Mouse (Mus musculus): ENCODE measurements around the gene Macf1. TPM values are rescaled to one million over a fixed set of nuclear protein-coding genes. Genes with fewer than 3 reads are reported as not detected.
"Not testable (repeated sequence)": the region's sequence is repeated elsewhere in the genome, so short reads cannot be mapped to it uniquely, and the experiment has no call there.

Gene Macf1
- total RNA-seq, 2 experiments from 2014 or later: 271 to 291 TPM

DNA sequence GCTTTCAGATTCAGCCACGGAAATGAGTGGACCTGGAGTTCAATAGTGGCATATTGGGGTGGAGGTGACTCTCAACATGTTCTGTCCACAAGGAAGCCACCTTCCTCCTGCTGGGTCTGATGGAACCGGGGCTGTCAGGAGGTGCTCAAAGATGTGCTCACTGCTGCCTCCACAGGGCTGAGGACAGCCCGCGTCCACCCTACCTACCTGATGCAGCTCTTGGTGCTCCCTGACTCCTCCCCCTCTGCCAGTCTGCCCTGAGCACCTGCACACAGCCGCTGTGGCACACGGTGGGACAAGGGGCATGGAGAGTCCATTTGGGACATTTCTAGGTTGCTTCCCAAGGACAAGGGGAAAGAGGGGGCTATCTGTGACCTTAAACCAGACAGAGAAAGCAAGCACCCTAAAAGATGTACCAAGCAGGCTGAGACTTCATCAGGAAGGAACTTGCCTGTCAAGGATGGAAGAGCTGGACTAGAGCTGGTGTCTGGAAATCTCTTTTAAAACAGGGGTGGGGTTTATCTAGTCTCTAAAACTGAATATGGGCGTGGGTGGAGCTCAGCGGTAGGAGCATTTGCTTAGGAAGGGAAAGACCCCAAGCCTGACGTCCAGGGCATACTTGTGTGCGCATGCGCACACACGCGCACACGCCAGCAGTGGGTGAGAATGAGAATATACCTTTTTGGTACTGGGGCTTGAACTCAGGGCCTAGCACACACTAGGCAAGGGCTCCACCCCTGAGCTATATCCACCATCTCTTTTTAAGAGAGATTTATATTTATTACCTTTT lies 348.2 kb downstream of the Macf1 start:
- no peak for DNase-seq
- intact Hi-C loops (cut with DNase I): no loop called here

DNA sequence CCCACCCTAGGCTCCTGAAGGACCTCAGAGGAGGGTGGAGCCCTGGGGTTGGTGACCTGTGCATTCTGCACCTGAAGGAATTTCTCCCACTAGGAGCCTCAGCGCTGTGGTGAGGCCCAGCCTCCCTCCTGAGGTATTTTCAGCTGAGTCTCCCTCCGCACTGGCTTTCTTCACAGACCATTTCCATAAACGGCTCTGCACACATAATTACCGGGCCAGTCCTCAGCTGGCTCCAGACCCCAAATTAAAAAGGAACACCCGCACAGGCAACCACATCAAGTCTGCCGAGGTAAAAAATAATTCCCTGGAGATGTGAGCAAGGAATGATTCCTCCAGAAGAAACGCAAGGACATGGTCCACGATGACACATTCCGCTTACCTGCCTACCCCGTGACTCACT lies 348.9 kb downstream of the Macf1 start:
- intact Hi-C loops (cut with DNase I); DNase-seq: not testable (repeated sequence)

DNA sequence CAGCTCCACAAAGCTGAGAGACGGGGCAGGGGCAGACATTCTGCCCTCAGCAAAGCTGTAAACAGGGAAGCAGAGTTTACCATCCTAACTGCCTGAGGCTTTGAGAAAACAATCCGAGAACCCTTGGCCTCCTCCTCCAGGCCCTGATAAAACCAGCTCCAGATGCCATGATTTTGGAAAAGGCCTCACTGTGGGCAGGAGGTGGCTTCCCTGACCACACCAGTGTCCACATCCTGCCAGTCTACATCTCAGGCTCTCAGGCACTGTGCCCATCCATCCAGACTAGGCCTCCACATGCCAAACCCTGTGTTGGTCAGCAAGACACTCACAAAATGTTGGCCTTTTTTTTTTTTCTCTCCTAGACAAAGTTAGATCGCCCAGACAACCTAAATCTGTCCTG lies 350.0 kb downstream of the Macf1 start:
- intact Hi-C loops (cut with DNase I): no loop called here
- no peak for DNase-seq

DNA sequence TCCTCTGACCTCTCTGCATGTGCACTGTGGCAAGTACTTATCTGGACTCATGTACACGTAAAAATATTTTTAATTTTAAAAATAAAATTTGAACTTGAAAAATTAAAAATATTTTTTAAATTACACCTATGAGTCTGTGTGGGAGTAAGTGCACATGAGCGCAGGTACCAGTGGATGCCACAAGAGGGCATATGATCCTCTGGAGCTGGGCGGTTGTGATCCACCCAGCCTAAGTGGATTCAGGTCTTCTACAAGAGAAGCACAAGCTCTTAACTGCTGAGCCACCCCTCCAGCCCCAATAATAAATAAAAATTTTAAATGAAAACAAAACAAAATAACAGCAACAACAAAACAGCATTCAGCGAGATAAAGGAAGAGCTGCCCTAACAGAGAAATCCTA lies 351.0 kb downstream of the Macf1 start:
- intact Hi-C loops (cut with DNase I): no loop called here
- no peak for DNase-seq

DNA sequence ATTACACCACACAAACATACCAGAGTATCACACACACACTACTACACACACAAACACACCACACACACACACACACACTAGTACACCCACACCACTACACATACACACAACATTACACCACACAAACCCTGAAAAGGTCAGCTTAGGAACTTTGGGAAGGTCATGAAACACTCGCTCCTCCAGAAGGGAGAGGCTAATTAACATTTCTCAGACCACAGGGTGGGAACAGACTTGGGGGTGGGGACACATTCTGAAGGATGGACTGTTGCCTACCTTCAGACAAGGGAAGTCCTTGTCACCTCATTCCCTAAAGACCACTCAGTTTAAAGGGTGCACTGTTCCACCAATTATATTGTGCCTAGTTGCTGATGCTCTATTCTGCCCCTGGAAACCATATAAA lies 352.2 kb downstream of the Macf1 start:
- DNase-seq; intact Hi-C loops (cut with DNase I): not testable (repeated sequence)

DNA sequence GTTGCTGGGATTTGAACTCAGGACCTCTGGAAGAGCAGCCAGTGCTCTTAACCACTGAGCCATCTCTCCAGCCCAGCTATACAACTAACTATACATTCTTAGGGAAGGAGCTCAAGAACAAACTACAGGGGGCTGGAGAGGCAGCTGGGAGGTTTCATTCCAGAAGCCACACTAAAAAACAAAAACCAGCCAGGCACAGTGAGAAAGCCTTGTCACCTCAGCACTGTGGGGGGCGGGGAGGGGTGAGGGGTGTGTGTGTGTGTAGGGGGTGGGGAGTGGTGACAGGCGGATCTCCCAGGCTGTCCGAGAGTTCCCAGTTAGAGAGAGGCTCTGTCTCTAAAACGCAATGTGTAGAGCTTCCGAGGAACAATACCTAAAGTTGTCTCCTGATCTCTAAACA lies 352.8 kb downstream of the Macf1 start:
- DNase-seq: no peak
- intact Hi-C loops (cut with DNase I): no loop called here

DNA sequence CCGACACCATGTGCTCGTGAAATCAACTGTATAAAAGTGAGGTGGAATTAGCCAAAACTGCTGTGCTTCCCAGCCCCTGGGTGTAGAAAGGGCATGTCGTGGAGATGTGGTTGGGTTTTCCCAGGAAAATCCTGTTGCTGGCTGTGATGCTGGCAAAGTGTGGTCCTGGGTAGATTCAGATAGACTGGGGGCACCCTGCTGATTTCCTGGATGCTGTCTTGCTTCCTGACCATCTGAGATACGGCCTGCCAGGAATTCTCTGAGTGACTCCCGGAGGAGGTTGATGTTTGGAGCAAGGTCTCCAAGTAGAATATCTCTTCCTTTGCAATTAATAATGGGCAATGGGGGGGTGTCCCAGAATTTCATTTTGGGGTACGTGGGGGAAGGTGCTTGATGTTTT lies 355.2 kb downstream of the Macf1 start:
- DNase-seq: no peak
- intact Hi-C loops (cut with DNase I): no loop called here

DNA sequence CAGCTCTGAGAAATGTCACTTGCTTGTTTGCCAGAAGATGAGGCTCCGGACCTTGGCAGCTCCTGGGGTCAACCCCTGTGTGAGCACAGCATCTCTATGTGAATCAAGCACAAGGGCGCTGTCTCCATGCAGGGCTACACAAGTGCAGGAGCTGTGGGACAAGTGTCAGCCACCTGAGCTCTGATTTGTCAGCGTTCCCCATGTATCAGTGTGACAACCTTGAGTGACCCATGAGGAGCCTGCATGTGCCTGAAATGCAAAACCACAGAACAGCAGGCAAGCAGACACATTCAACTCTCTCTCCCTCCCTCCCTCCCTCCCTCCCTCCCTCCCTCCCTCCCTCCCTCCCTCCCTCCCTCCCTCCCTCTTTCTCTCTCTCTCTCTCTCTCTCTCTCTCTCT lies 356.5 kb downstream of the Macf1 start:
- intact Hi-C loops (cut with DNase I): no loop called here
- no peak for DNase-seq

DNA sequence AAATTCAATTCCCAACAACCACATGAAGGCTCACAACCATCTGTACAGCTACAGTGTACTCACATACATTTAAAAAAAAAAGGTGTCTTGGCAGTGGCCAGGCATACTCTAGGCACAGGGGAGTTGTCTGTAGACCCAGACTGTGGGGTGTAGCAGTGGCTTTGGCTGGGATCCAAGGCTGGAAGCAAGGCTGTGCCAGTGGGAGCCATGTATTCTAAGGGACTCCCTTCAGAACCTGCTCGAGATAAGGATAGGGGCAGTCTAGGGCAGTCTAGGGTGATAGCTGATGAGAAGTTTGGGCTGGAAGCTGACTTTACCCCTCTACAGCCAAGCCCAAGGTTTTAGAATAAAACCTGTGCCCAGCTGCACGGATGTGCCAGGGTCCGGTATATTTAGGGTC lies 358.1 kb downstream of the Macf1 start:
- DNase-seq: no peak
- intact Hi-C loops (cut with DNase I): no loop called here

DNA sequence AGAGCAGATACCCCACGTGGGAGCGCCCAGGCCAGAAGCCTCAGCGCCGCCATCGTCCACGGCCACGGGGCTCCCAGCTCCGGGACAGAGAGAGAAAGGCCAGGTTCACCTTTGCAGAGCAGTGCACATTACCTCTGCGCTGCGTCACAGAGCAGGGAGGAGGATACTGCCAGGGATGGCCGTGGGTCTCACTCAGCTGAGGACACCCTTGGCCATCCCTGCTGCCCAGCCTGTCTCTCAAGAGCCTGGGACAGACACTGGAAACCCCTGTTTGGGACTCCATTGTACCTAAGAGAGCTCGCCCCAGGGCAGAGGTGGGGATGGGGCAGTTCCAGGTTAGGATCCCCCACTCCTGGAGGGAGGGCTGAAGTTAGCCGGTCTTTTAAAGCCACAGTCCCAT lies 360.6 kb downstream of the Macf1 start, which contains the start of gene Oxct2a:
Gene Oxct2a (minus strand): TSS at position 101 of the 400 bp plus-strand sequence.
- no peak for DNase-seq
- intact Hi-C loops (cut with DNase I): no loop called here

DNA sequence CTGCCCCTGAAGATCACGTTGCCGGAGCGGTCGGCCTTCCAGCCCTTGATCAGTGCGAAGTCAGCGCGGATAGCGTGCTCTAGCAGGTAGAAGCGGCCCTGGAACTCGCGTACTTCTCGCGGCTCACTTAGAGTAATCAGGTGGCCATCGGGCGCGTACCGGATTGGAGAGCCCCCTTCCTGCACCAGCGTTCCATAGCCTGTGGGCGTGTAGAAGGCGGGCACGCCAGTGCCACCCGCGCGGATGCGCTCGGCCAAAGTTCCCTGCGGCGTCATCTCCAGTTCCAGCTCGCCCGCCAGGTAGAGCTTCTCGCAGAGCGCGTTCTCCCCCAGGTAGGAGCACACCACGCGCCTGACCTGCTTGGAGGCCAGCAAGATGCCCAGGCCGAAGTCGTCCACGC lies 361.2 kb downstream of the Macf1 start:
- DNase-seq; intact Hi-C loops (cut with DNase I): not testable (repeated sequence)

DNA sequence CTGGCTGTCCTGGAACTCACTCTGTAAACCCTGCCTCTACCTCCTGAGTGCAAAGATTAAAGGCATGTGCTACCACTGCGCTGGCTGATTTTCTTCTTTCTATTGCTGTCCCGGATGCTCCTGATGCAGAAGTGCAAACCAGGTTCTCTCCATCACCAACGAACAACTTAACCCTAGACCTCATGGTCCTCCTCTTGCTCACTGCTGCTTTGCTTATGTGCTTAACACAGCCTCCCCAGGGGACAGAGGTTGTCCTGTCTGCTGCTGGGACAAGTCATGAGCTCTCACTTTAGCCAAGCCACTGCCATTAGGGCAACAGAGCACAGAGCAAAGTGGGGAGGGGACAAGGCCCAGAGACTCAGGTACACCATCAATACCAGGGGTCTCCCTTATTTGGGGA lies 369.7 kb downstream of the Macf1 start:
- DNase-seq: no peak
- intact Hi-C loops (cut with DNase I): no loop called here

DNA sequence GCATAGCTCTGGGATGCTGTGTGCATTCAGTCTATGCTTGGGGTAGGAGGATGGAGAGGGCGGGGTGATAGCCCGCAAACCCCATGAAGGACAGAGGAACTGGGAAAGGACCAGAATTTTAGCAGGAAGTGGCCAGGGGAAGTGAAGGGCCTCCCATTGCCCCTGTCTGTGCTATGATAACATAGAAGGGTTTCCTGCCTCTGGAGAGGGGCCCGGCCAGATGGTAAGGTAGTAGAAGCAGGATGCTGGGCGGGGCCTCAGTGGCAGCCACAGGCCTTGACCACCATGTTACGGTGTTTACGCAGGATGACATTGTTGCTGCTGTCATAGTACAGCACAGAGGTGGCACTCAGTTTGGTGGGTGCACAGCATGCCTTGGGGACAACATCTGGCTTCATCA lies 371.1 kb downstream of the Macf1 start:
- no peak for DNase-seq
- intact Hi-C loops (cut with DNase I): no loop called here

DNA sequence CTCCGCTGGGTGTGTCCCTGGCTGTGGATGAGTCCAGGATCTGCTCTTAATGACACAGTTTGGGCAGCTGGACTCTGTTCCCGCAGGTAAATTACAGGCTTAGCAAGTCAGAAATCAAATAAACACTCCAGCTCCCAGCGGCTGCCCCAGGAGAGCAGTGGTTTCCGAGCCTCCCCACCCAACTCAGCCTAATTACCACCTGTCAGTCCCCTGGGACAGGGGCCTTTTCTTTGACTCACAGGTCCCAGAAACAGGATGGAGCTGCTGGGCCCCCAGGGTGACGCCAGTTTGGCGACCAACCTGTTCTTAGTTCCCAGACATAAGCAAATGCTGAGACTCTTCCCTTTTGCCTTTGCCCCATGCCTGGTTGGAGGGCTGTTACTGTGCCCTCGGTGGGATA lies 372.3 kb downstream of the Macf1 start:
- intact Hi-C loops (cut with DNase I): no loop called here
- DNase-seq: no peak

DNA sequence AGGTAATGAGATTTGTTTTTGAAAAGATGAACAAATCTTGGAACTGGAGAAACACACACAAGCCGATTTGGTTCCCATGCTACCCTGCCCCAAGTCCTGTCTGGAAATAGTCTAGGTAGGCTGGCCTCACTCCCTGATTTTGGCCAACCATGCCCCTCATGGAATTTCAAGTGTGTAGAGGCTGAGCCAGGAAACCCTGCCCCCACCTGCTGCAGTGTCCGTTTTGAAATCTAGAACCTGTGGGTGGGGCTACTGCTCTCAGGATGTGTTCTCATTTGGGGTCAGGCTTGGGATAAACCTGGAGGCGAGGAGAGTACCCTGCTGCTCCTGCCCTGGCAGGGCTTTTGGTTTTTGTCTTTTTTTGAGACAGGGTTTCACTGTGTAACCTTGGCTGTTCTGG lies 375.9 kb downstream of the Macf1 start:
- peak in 1 of 2 experiments; percentile 52 for DNase-seq
- intact Hi-C loops (cut with DNase I): loop anchor here (5.0 to 10.0 kb wide), 2 partner anchors 34 to 357 kb away; partner anchors contain the start of gene Bmp8a

DNA sequence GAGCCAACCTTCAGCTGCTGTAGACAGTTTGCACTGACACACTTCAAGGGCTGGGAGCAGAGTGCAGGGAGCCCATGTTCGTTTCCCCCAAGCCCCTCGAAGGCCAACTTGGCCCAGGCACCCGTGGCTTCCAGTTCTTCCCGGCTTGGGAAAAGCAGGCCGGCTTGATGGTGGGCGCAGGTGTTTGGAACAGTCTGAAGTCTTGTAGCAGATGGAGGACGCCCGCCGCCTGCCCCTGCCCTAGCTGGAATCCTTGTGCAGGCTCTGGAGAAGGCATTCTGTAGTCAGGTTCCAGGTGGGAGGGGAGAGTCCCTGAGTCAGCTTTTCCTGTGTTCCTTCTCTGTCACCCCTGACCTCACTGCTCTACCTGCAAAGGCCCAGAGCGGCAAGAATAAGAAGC lies 377.2 kb downstream of the Macf1 start:
- intact Hi-C loops (cut with DNase I): loop anchor here (5.0 to 10.0 kb wide), 2 partner anchors 35 to 358 kb away; partner anchors contain the start of gene Bmp8a
- DNase-seq: no peak

DNA sequence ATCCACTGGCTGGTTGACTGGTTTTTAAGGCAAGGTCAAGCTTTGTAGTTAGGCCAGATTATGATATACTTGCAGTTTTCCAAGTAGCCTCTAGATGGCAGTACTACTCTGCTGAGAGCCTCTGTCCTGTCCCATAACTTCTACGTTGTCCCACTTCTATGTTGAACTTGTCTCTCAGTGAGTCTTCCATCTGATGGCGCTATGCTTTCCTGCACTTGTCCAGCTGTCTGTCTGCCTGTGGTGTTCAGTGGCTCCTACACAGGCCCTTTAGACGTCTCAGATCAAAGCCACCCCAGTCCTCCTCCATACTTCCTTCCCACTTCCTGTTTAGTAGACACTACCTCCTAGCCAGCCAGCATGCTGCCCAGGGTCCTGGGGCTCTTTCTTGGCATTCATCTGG lies 378.4 kb downstream of the Macf1 start:
- peak in 1 of 2 experiments; percentile 53 for DNase-seq

More for the DNA sequence above, 378.4 kb downstream of the Macf1 start:
- intact Hi-C loops (cut with DNase I): loop anchor here (5.0 to 10.0 kb wide), 2 partner anchors 37 to 359 kb away; partner anchors contain the start of gene Bmp8a

Small RNAs within 50 kb of the gene (microRNA-seq; reads per million reads assigned to microRNA genes)
- gene Mir6398: 0 reads per million in 2 experiments

Other genes starting within 250 kb of the Macf1 start
- 100 to 1,000 TPM; 370 to 409 TPM for gene Ndufs5, start 33.8 kb upstream of the Macf1 start, total RNA-seq (2021)
- gene Akirin1, start 66.0 kb upstream of the Macf1 start, total RNA-seq (2021): 10 to 100 TPM; 27.8 to 32.0 TPM
- gene Rhbdl2, start 103.5 kb upstream of the Macf1 start, total RNA-seq (2021): under 1 TPM in 1 of 2 experiments, not detected in 1; 0.29 TPM
- gene 4933427I04Rik, start 175.3 kb upstream of the Macf1 start, total RNA-seq (2021): not detected
- 10 to 100 TPM; 22.3 to 28.1 TPM for gene Mycbp, start 220.5 kb upstream of the Macf1 start, total RNA-seq (2021)
- gene Rragc, start 233.1 kb upstream of the Macf1 start, total RNA-seq (2021): 10 to 100 TPM; 44.8 to 46.0 TPM
- gene 4930535I16Rik, start 233.7 kb upstream of the Macf1 start, total RNA-seq (2021): not detected

Data from heart, postnatal 14 days (tissue).